Mouse (Mus musculus): ENCODE measurements around the gene Lpin3.

DNA sequence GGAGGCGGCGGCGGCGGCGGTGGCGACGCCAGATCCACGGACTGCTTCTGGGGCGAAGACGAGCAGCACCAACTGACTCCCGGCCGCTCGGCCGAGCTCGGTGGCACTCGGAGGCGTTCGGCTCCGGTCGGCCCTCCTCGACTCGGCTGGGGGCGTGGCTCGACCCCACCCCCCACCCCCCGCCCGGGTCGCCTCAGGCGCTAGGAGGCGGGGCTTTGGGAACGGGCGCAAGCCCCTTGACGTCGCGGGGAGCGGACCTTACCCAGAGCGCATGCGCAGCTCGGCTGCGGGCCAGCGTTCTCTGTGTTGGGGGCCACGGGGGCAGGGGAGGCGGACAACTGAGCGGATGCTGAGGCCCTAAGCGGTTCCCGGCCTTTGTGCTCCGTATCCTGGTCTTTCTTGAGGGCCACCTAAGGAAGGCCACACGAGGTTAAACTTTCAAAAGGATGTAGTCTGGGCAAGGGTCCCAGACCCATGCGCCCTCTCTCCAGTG, 7.5 kb upstream of the Lpin3 start, which contains the start of gene Zhx3:
- TF ChIP-seq CTCF (conservative IDR thresholded peaks at IDR 0.05; ENCODE audit: low read length), result no peak
- no peak for TF ChIP-seq NANOG (IDR thresholded peaks at IDR 0.05; ENCODE audit: borderline replicate concordance, low read length)
- no peak for TF ChIP-seq POU5F1 (IDR thresholded peaks at IDR 0.05; ENCODE audit: borderline replicate concordance, low read length)

Data from E14TG2a.4 (cell line).